Mouse (Mus musculus) gastrocnemius, adult 18-20 months (tissue): ENCODE results near the gene Fam83g. TPM values are rescaled to one million over a fixed set of nuclear protein-coding genes. Genes with fewer than 3 reads are reported as not detected.

Source experiments
- DNase-seq: peaks from one replicate; pipeline ENCODE4 v3.0.0; 2021; ENCODE audit warnings: low spot score
- total RNA-seq, 2 experiments: library from RNA; stranded (reverse); gene quantifications; 2 replicates each; pipeline ENCODE4 v1.2.3; 2021

Fam83g gene
- total RNA-seq, 2 experiments from 2014 or later = 0.57 to 1.1 TPM

GRCm38 (mm10) chr11:61650470-61651265 lies 33.2 kb upstream of the Fam83g start:
- DNase-seq = no peak

- no peak for DNase-seq
These were observed 31.7 kb upstream of the Fam83g start for GRCm38 (mm10) chr11:61652216-61652615.

GRCm38 (mm10) chr11:61652686-61653447 lies 31.0 kb upstream of the Fam83g start, which contains the start of gene Grap:
TSS of gene Grap (plus strand) at chr11:61653265.
- DNase-seq = no peak

GRCm38 (mm10) chr11:61653568-61653967 lies 30.3 kb upstream of the Fam83g start:
- DNase-seq = no peak

- DNase-seq = no peak
These were observed 29.0 kb upstream of the Fam83g start for GRCm38 (mm10) chr11:61654786-61655311.

- DNase-seq = no peak
These were observed 28.2 kb upstream of the Fam83g start for GRCm38 (mm10) chr11:61655649-61656048.

GRCm38 (mm10) chr11:61656148-61656850 lies 27.6 kb upstream of the Fam83g start:
- no peak for DNase-seq

GRCm38 (mm10) chr11:61657432-61657831 lies 26.5 kb upstream of the Fam83g start:
- DNase-seq = no peak

- DNase-seq = no peak
These were observed 25.4 kb upstream of the Fam83g start for GRCm38 (mm10) chr11:61658360-61658922.

- DNase-seq = peak; percentile 18
These were observed 24.7 kb upstream of the Fam83g start for GRCm38 (mm10) chr11:61659011-61659858.

- no peak for DNase-seq
These were observed 23.9 kb upstream of the Fam83g start for GRCm38 (mm10) chr11:61660001-61660400.

GRCm38 (mm10) chr11:61660806-61661392 lies 23.0 kb upstream of the Fam83g start:
- no peak for DNase-seq

GRCm38 (mm10) chr11:61662189-61662588 lies 21.7 kb upstream of the Fam83g start:
- DNase-seq = no peak

GRCm38 (mm10) chr11:61665401-61665800 lies 18.5 kb upstream of the Fam83g start:
- no peak for DNase-seq

- peak; percentile 34 for DNase-seq
These were observed 17.7 kb upstream of the Fam83g start for GRCm38 (mm10) chr11:61665991-61666799.

- no peak for DNase-seq
These were observed 16.6 kb upstream of the Fam83g start for GRCm38 (mm10) chr11:61667248-61667647.

- no peak for DNase-seq
These were observed 16.1 kb upstream of the Fam83g start for GRCm38 (mm10) chr11:61667782-61668181.

- no peak for DNase-seq
These were observed 14.1 kb upstream of the Fam83g start for GRCm38 (mm10) chr11:61669492-61670490.
